Mouse (Mus musculus) right cerebral cortex, postnatal 10 days (tissue): ENCODE data around the gene Ttc29.

ENCODE experiments used
- DNase-seq, 2 experiments: peaks; one replicate each; pipeline ENCODE4 v3.0.0; 2021; ENCODE audit warnings: low spot score in 2 of 2

The Ttc29 gene

GRCm38 (mm10) chr8:78423937-78424336 lies 210.8 kb downstream of the Ttc29 start:
- DNase-seq, result no peak

GRCm38 (mm10) chr8:78426455-78426854 lies 213.4 kb downstream of the Ttc29 start:
- DNase-seq, result no peak

- no peak for DNase-seq
Observed at GRCm38 (mm10) chr8:78426875-78427768, 214.0 kb downstream of the Ttc29 start.

GRCm38 (mm10) chr8:78427769-78428130 lies 214.7 kb downstream of the Ttc29 start:
- DNase-seq, result no peak

GRCm38 (mm10) chr8:78428148-78428547 lies 215.1 kb downstream of the Ttc29 start:
- DNase-seq, result no peak

- no peak for DNase-seq
Observed at GRCm38 (mm10) chr8:78431356-78431755, 218.3 kb downstream of the Ttc29 start.

GRCm38 (mm10) chr8:78432451-78432850 lies 219.4 kb downstream of the Ttc29 start:
- DNase-seq, result no peak

- DNase-seq, result no peak
Observed at GRCm38 (mm10) chr8:78433318-78433717, 220.2 kb downstream of the Ttc29 start.

- no peak for DNase-seq
Observed at GRCm38 (mm10) chr8:78434340-78434739, 221.2 kb downstream of the Ttc29 start.

GRCm38 (mm10) chr8:78434823-78435623 lies 221.9 kb downstream of the Ttc29 start:
- no peak for DNase-seq

GRCm38 (mm10) chr8:78435624-78435960 lies 222.5 kb downstream of the Ttc29 start:
- DNase-seq, result no peak

- peak in 1 of 2 experiments; percentile 30 for DNase-seq
Observed at GRCm38 (mm10) chr8:78436071-78436651, 223.1 kb downstream of the Ttc29 start, which contains the start of gene Pou4f2. TSS of gene Pou4f2 (minus strand) at chr8:78436645.

- DNase-seq, result no peak
Observed at GRCm38 (mm10) chr8:78436661-78437060, 223.6 kb downstream of the Ttc29 start.

GRCm38 (mm10) chr8:78437140-78438045 lies 224.3 kb downstream of the Ttc29 start:
- DNase-seq, result no peak

- no peak for DNase-seq
Observed at GRCm38 (mm10) chr8:78438121-78438520, 225.0 kb downstream of the Ttc29 start.

GRCm38 (mm10) chr8:78442781-78443180 lies 229.7 kb downstream of the Ttc29 start:
- DNase-seq, result no peak
